Mouse (Mus musculus): ENCODE data around the gene Ntf3. TPM values are rescaled to one million over a fixed set of nuclear protein-coding genes. Genes with fewer than 3 reads are reported as not detected.

The Ntf3 gene
- total and polyA plus RNA-seq, 3 experiments: not detected

DNA sequence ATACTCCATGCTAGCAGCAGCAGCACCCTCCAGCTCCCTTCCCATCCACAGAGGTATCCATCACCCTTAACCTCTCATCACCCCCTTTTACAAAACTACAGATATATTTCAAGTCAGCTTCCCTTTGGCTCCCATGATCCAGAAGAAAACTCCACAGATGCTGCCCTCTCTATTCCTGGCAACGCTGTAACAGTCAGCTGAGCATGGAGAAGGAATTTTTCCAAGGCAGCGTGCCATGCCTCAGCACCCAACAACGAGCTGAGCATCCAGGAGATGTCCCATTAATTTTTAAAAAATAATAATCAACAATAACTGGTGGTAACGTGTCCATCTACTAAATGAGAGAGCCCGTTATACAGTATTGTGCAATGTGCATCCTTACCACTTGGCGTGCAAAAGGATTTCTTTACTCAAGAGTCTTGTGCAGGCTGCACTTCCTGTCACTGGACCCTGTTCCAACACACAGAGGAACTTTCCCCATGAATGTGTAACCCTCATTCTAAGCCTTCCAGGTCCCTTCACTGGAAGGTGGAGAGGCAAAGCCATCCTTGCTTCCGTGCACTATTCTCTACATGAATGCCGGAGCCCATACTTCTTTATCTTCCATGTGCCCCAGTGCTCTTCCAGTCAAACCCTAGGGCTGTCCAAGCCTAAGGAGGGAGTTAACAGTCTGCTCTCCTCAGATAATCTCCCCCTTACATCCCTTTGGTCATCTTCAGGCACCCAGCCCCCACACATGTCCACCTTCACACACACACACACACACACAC is 5.0 kb downstream of the Ntf3 start:
- H3K9me3 ChIP-seq (replicated peaks; ENCODE audit: low read length): no peaks in the 10 kb centered on the region
- H3K36me3 ChIP-seq (replicated peaks in 1 of 2; ENCODE audit: control insufficient read depth in 1 of 2, insufficient read depth in 1 of 2, low read length in 1 of 2): no peaks in the 10 kb centered on the region
- no peak overlapping the region for H3K4me2 ChIP-seq (ENCODE audit: insufficient read depth, low read depth, poor library complexity, severe bottlenecking)
- no peak overlapping the region for H3K9ac ChIP-seq (ENCODE audit: insufficient read depth, low read depth)
- no peaks in the 10 kb centered on the region for H3K4me1 ChIP-seq (ENCODE audit: control insufficient read depth in 1 of 2, insufficient read depth in 2 of 2)
- in situ Hi-C loops (cut with MboI; ENCODE audit: low pct_ligation_motif_present, low pct_unique_long_range_greater_than_20kb, low sequenced_read_pairs) (loop anchor here (25.0 kb wide), 1 partner anchor 201 kb away; no protein-coding TSS in a partner anchor), dilution Hi-C loops (cut with MboI; ENCODE audit: extremely low pct_ligation_motif_present, extremely low pct_unique_long_range_greater_than_20kb, low sequenced_read_pairs) (no loop called here)
- H3K27me3 ChIP-seq (replicated peaks): peaks cover 82% of the 10 kb centered on the region
- TF ChIP-seq ZMIZ1 (IDR thresholded peaks at IDR 0.05; ENCODE audit: low read depth, low read length): no peak
- TF ChIP-seq ZC3H11A (IDR thresholded peaks at IDR 0.05; ENCODE audit: low read depth, low read length): no peak
- TF ChIP-seq E2F4 (IDR thresholded peaks at IDR 0.05; ENCODE audit: insufficient replicate concordance, low read depth, low read length): no peak
- TF ChIP-seq SIN3A (IDR thresholded peaks at IDR 0.05; ENCODE audit: low read length): no peak
- no peak for TF ChIP-seq BHLHE40 (IDR thresholded peaks at IDR 0.05; ENCODE audit: low read depth, low read length)
- TF ChIP-seq ELF1 (IDR thresholded peaks at IDR 0.05; ENCODE audit: low read depth, low read length): no peak
- no peak for TF ChIP-seq RCOR1 (conservative IDR thresholded peaks at IDR 0.05; ENCODE audit: low read depth, low read length)
- TF ChIP-seq ZNF384 (IDR thresholded peaks at IDR 0.05; ENCODE audit: low read depth, low read length): no peak
- TF ChIP-seq CTCF (conservative IDR thresholded peaks at IDR 0.05 in 1 of 2, IDR thresholded peaks at IDR 0.05 in 1 of 2; ENCODE audit: low read depth in 2 of 2, low read length in 2 of 2): no peak
- TF ChIP-seq MAFK (IDR thresholded peaks at IDR 0.05; ENCODE audit: insufficient replicate concordance, low read length): no peak
- H3K4me3 ChIP-seq (replicated peaks in 1 of 3; ENCODE audit: low read depth in 2 of 3, low read length in 2 of 3, poor library complexity in 1 of 3): no peak overlapping the region
- no peaks in the 10 kb centered on the region for H3K79me2 ChIP-seq (replicated peaks; ENCODE audit: control insufficient read depth, extremely low read depth, insufficient read depth, poor library complexity, severe bottlenecking)
- DNase-seq (ENCODE audit: extremely low read depth): no peak
- H3K27ac ChIP-seq (ENCODE audit: insufficient read depth, low read depth): no peak overlapping the region

DNA sequence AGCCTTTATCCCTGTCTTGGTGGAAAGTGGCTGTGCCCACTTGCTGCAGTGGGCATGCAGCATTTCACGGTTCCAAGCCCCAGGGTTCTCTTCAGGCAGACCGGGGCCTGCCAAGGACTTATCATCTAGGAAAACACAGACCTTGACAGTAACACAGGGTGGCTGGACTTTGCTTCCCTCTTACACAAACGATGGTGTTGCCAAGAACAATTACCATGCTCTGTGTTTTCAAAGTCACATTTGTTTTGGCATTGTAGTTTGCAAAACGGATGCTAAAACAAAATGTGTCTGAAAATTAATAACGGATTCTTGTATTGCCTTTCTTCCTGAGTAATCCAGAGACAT is 6.7 kb downstream of the Ntf3 start:
- dilution Hi-C loops (cut with MboI; ENCODE audit: extremely low pct_ligation_motif_present, extremely low pct_unique_long_range_greater_than_20kb, low sequenced_read_pairs): no loop called here
- Histone ChIP-seq H3K9me3 (replicated peaks; ENCODE audit: low read length) (no peaks in the 10 kb centered on the region), H3K36me3 (replicated peaks in 1 of 2; ENCODE audit: control insufficient read depth in 1 of 2, insufficient read depth in 1 of 2, low read length in 1 of 2) (no peaks in the 10 kb centered on the region), H3K4me3 (replicated peaks in 1 of 3; ENCODE audit: low read depth in 2 of 3, low read length in 2 of 3, poor library complexity in 1 of 3) (no peak overlapping the region), H3K27ac (ENCODE audit: insufficient read depth, low read depth) (no peak overlapping the region), H3K27me3 (replicated peaks) (peaks cover 87% of the 10 kb centered on the region), H3K9ac (ENCODE audit: insufficient read depth, low read depth) (no peak overlapping the region), H3K4me2 (ENCODE audit: insufficient read depth, low read depth, poor library complexity, severe bottlenecking) (no peak overlapping the region), H3K4me1 (ENCODE audit: control insufficient read depth in 1 of 2, insufficient read depth in 2 of 2) (no peaks in the 10 kb centered on the region), H3K79me2 (replicated peaks; ENCODE audit: control insufficient read depth, extremely low read depth, insufficient read depth, poor library complexity, severe bottlenecking) (no peaks in the 10 kb centered on the region)
- no peak for DNase-seq (ENCODE audit: extremely low read depth)
- in situ Hi-C loops (cut with MboI; ENCODE audit: low pct_ligation_motif_present, low pct_unique_long_range_greater_than_20kb, low sequenced_read_pairs): loop anchor here (25.0 kb wide), 1 partner anchor 202 kb away; no protein-coding TSS in a partner anchor
- TF ChIP-seq EP300 (IDR thresholded peaks at IDR 0.05; ENCODE audit: low read length): no peak
- no peak for TF ChIP-seq CHD2 (IDR thresholded peaks at IDR 0.05; ENCODE audit: low read length)
- no peak for TF ChIP-seq MAX (IDR thresholded peaks at IDR 0.05; ENCODE audit: low read length)
- TF ChIP-seq KAT2A (IDR thresholded peaks at IDR 0.05; ENCODE audit: insufficient replicate concordance, low read length): no peak
- TF ChIP-seq ELF1 (IDR thresholded peaks at IDR 0.05; ENCODE audit: low read depth, low read length): no peak
- TF ChIP-seq SIN3A (IDR thresholded peaks at IDR 0.05; ENCODE audit: low read length): no peak
- no peak for TF ChIP-seq TCF12 (IDR thresholded peaks at IDR 0.05; ENCODE audit: low read depth, low read length)
- TF ChIP-seq MAZ (IDR thresholded peaks at IDR 0.05; ENCODE audit: low read depth, low read length): no peak
- no peak for TF ChIP-seq USF1 (IDR thresholded peaks at IDR 0.05; ENCODE audit: low read depth, low read length)
- TF ChIP-seq NRF1 (IDR thresholded peaks at IDR 0.05; ENCODE audit: low read depth, low read length): no peak
- no peak for TF ChIP-seq RAD21 (IDR thresholded peaks at IDR 0.05; ENCODE audit: low read depth, low read length)
- no peak for TF ChIP-seq RCOR1 (conservative IDR thresholded peaks at IDR 0.05; ENCODE audit: low read depth, low read length)
- no peak for TF ChIP-seq POLR2AphosphoS2 (IDR thresholded peaks at IDR 0.05; ENCODE audit: low read depth, low read length)
- no peak for TF ChIP-seq ZC3H11A (IDR thresholded peaks at IDR 0.05; ENCODE audit: low read depth, low read length)
- TF ChIP-seq MEF2A (IDR thresholded peaks at IDR 0.05; ENCODE audit: borderline replicate concordance, low read depth, low read length): no peak
- TF ChIP-seq MXI1 (IDR thresholded peaks at IDR 0.05; ENCODE audit: low read depth, low read length): no peak
- no peak for TF ChIP-seq E2F4 (IDR thresholded peaks at IDR 0.05; ENCODE audit: insufficient replicate concordance, low read depth, low read length)
